Mouse (Mus musculus): ENCODE results near the gene Cyp2f2.

The Cyp2f2 gene

DNA sequence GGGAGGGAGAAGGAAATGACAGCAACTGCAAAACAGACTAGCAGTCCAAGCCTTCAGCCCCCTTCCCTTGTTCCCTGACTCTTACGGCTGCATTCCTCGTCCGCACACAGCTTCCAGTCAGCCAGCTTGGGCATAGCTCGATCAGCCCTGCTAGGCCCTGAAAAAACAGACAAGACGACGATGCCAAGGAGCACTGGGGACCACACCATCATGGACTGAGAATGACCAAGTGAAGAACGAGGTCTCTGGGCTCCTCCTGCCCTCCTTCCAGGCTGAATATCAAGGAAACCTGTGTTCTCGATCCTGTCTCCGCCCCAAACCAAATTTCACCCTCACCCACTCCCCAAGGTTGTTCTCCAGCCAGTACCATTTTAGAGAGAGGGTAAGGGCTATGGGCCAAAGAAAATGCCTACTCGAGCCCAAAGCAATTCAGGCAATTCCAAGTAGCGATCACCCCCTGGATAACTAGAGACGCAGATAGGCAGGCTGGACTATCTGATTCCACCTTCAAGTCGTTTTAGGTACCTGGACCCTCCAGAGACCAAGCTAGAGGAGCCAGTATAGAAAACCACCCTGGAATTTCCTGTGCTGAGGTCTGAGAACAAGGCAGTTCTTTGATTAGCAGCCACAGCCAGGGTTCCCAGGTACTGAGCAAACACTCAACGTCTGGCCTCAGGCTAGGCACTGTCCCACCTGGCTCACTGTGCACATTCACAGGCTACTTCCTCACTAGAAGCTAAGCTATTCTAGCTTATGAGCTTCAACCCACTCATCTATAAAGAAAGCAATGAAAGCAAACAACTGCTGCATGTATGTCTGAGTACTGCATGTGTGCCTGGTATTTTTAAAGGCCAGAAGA lies 61.4 kb downstream of the Cyp2f2 start, which contains the start of the genes Gm21983 and Mia:
Gm21983 (minus strand) TSS at position 250 of the 859 bp plus-strand sequence.
Mia (minus strand) TSS at position 321 of the 859 bp plus-strand sequence.
- ChIA-PET CTCF (interaction anchor here in 3 of 4 experiments (0.6 to 4.8 kb wide), 7 partner anchors 8 to 1425 kb away, joined by 3 to 54 read pairs (median 6); no protein-coding TSS in a partner anchor), POLR2A (interaction anchor here (0.5 to 18.7 kb wide), 26 partner anchors 8 to 226 kb away, joined by 3 to 554 read pairs (median 6); partner anchors contain the start of genes BC024978 (in 4 of the 4), Snrpa (in 4 of the 4), Egln2 (in 3 of the 4) and Coq8b (in 2 of the 4))

DNA sequence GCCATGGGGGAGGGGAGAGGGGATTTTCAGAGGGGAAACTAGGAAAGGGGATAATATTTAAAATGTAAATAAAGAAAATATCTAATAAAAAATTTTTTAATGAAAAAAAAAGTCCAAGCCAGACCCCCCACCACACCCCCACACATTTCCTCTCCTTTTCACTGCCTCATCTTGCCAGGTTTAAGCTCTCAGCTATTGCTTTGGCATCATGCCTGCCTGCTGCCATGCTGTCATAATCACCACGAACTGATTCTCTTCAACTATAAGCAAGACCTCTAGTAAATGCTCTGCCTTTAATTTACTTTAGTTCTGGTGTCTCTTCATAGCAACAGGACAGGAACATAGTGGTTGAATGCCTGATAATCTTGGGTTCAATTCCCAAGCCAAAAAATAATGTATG lies 62.8 kb downstream of the Cyp2f2 start:
- POLR2A ChIA-PET = interaction anchor here (0.8 to 18.7 kb wide), 17 partner anchors 8 to 103 kb away, joined by 3 to 554 read pairs (median 11); partner anchors contain the start of genes BC024978 (in 4 of the 4), Snrpa (in 4 of the 4), Egln2 (in 2 of the 4) and Coq8b (in 1 of the 4)
- CTCF ChIA-PET = interaction anchor here in 3 of 4 experiments (0.8 to 1.2 kb wide), 4 partner anchors 22 to 48 kb away, joined by 3 to 6 read pairs (median 4); no protein-coding TSS in a partner anchor

Measured in embryonic stem cell, embryonic (primary cell).